Mouse (Mus musculus) embryonic facial prominence, embryonic 13.5 days (tissue): Measurements from ENCODE around the gene Ccer2. TPM values are rescaled to one million over a fixed set of nuclear protein-coding genes. Genes with fewer than 3 reads are reported as not detected.

Experiments used
- ATAC-seq: fragments of 200-750 bp; cut with Nextera tagmentation; 2 replicates; pipeline ENCODE4 v1.8.0; 2017; ENCODE audit warnings: low read depth; ENCODE audit not compliant: insufficient number of reproducible peaks, insufficient read depth, low FRiP score, low TSS enrichment
- H3K27ac ChIP-seq: fragments of 300-500 bp; sonication (generic); 2 replicates; pipeline ENCODE4 v1.5.1; 2015; ENCODE audit warnings: moderate library complexity, mild to moderate bottlenecking, inconsistent platforms
- H3K27me3 ChIP-seq: fragments of 300-500 bp; sonication (generic); 2 replicates; pipeline ENCODE4 v1.6.1; 2015; ENCODE audit warnings: mild to moderate bottlenecking, inconsistent platforms
- H3K36me3 ChIP-seq: fragments of 300-500 bp; sonication (generic); 2 replicates; pipeline ENCODE4 v1.6.1; 2015; ENCODE audit warnings: mild to moderate bottlenecking, inconsistent platforms
- H3K4me1 ChIP-seq: fragments of 300-500 bp; sonication (generic); 2 replicates; pipeline ENCODE4 v1.6.1; 2015; ENCODE audit warnings: inconsistent platforms
- H3K4me2 ChIP-seq: fragments of 300-500 bp; sonication (generic); 2 replicates; pipeline ENCODE4 v1.6.1; 2015; ENCODE audit warnings: moderate library complexity, mild to moderate bottlenecking, inconsistent platforms
- H3K4me3 ChIP-seq: fragments of 300-500 bp; sonication (generic); 2 replicates; pipeline ENCODE4 v1.5.1; 2015; ENCODE audit warnings: mild to moderate bottlenecking, inconsistent platforms
- H3K9ac ChIP-seq: fragments of 300-500 bp; sonication (generic); 2 replicates; pipeline ENCODE4 v1.6.1; 2015; ENCODE audit warnings: mild to moderate bottlenecking, inconsistent platforms
- H3K9me3 ChIP-seq: fragments of 300-500 bp; sonication (generic); 2 replicates; pipeline ENCODE4 v1.6.1; 2016; ENCODE audit warnings: inconsistent platforms
- WGBS: fragments of 180-500 bp; shearing (Covaris S2); methylation state at CpG from one replicate; pipeline ENCODE4 v1.1.7; 2015; ENCODE audit warnings: mixed read lengths; 5-methylcytosine and 5-hydroxymethylcytosine counted together
- polyA plus RNA-seq: library from polyadenylated mRNA; unstranded; fragments of >200 nt; fragmentation: Nextera tagmentation; extraction: Ambion mirVana; gene quantifications from 2 replicates; pipeline ENCODE4 v1.2.1, GENCODE M21; 2015

Ccer2 gene
- polyA plus RNA-seq, 1 experiment from 2014 or later, result 2.1 TPM

GRCm38 (mm10) chr7:28793834-28794233 lies 37.9 kb downstream of the Ccer2 start:
- Histone ChIP-seq H3K36me3 (no peaks in the 10 kb centered on the region), H3K27me3 (no peaks in the 10 kb centered on the region), H3K9ac (no peak overlapping the region), H3K27ac (no peak overlapping the region), H3K4me2 (no peak overlapping the region), H3K9me3 (no peaks in the 10 kb centered on the region), H3K4me1 (peaks cover 26% of the 10 kb centered on the region), H3K4me3 (no peak overlapping the region)
- WGBS, result 30% methylated on average over 2 of the region's 2 CpGs
- ATAC-seq, result no peak

GRCm38 (mm10) chr7:28794496-28794895 lies 38.5 kb downstream of the Ccer2 start:
- no peaks in the 10 kb centered on the region for H3K36me3 ChIP-seq
- no peaks in the 10 kb centered on the region for H3K27me3 ChIP-seq
- no peak overlapping the region for H3K4me2 ChIP-seq
- H3K4me3 ChIP-seq, result no peak overlapping the region
- no peaks in the 10 kb centered on the region for H3K9me3 ChIP-seq
- 82% methylated on average over 3 of the region's 3 CpGs for WGBS
- ATAC-seq, result no peak
- no peak overlapping the region for H3K27ac ChIP-seq
- H3K4me1 ChIP-seq, result peaks cover 19% of the 10 kb centered on the region
- no peak overlapping the region for H3K9ac ChIP-seq

- no peak overlapping the region for H3K4me2 ChIP-seq
- no peak overlapping the region for H3K27ac ChIP-seq
- H3K4me1 ChIP-seq, result peaks cover 8% of the 10 kb centered on the region
- no peak overlapping the region for H3K9ac ChIP-seq
- no peak overlapping the region for H3K4me3 ChIP-seq
- no peaks in the 10 kb centered on the region for H3K36me3 ChIP-seq
- no peaks in the 10 kb centered on the region for H3K27me3 ChIP-seq
- no peak for ATAC-seq
- WGBS, result 74% methylated on average over 15 of the region's 15 CpGs
- H3K9me3 ChIP-seq, result no peaks in the 10 kb centered on the region
Measured at GRCm38 (mm10) chr7:28795832-28796231, 39.9 kb downstream of the Ccer2 start.

- Histone ChIP-seq H3K27ac (no peak overlapping the region), H3K9me3 (no peaks in the 10 kb centered on the region), H3K27me3 (no peaks in the 10 kb centered on the region), H3K4me1 (peaks cover 11% of the 10 kb centered on the region), H3K36me3 (no peaks in the 10 kb centered on the region), H3K4me2 (peak overlapping the region; percentile 52), H3K9ac (peak overlapping the region; percentile 65), H3K4me3 (peak overlapping the region; percentile 27)
- ATAC-seq, result no peak
- WGBS, result 16% methylated on average over 32 of the region's 32 CpGs
Measured at GRCm38 (mm10) chr7:28796562-28796975, 40.6 kb downstream of the Ccer2 start.

- 93% methylated on average over 9 of the region's 9 CpGs for WGBS
- Histone ChIP-seq H3K4me3 (no peak overlapping the region), H3K9ac (no peak overlapping the region), H3K27me3 (no peaks in the 10 kb centered on the region), H3K4me1 (peaks cover 38% of the 10 kb centered on the region), H3K4me2 (no peak overlapping the region), H3K9me3 (no peaks in the 10 kb centered on the region), H3K27ac (no peak overlapping the region), H3K36me3 (no peaks in the 10 kb centered on the region)
- no peak for ATAC-seq
Measured at GRCm38 (mm10) chr7:28799994-28800393, 44.0 kb downstream of the Ccer2 start.

- Histone ChIP-seq H3K4me3 (no peak overlapping the region), H3K9ac (no peak overlapping the region), H3K4me1 (peaks cover 37% of the 10 kb centered on the region), H3K27ac (peak overlapping the region; percentile 96), H3K9me3 (no peaks in the 10 kb centered on the region), H3K4me2 (peak overlapping the region; percentile 10; the same call in 1 of the 2 replicates), H3K27me3 (no peaks in the 10 kb centered on the region), H3K36me3 (no peaks in the 10 kb centered on the region)
- ATAC-seq, result no peak
- WGBS, result 69% methylated on average over 3 of the region's 3 CpGs
Measured at GRCm38 (mm10) chr7:28801451-28801850, 45.5 kb downstream of the Ccer2 start.

- 16% methylated on average over 10 of the region's 10 CpGs for WGBS
- peak overlapping the region; percentile 96 for H3K27ac ChIP-seq
- peak overlapping the region; percentile 47; the same call in 1 of the 2 replicates for H3K9ac ChIP-seq
- H3K36me3 ChIP-seq, result no peaks in the 10 kb centered on the region
- peaks cover 31% of the 10 kb centered on the region for H3K4me1 ChIP-seq
- peak overlapping the region; percentile 40 for H3K4me2 ChIP-seq
- ATAC-seq, result peak; percentile 62; the same call in 1 of the 2 replicates
- no peaks in the 10 kb centered on the region for H3K9me3 ChIP-seq
- no peaks in the 10 kb centered on the region for H3K27me3 ChIP-seq
- no peak overlapping the region for H3K4me3 ChIP-seq
Measured at GRCm38 (mm10) chr7:28801901-28802670, 46.1 kb downstream of the Ccer2 start.

GRCm38 (mm10) chr7:28802846-28803588 lies 47.0 kb downstream of the Ccer2 start:
- WGBS, result 8% methylated on average over 10 of the region's 10 CpGs
- Histone ChIP-seq H3K4me1 (peaks cover 36% of the 10 kb centered on the region), H3K4me2 (peak overlapping the region; percentile 40), H3K36me3 (no peaks in the 10 kb centered on the region), H3K9me3 (no peaks in the 10 kb centered on the region), H3K4me3 (no peak overlapping the region), H3K9ac (peak overlapping the region; percentile 47), H3K27me3 (no peaks in the 10 kb centered on the region), H3K27ac (peak overlapping the region; percentile 96)
- peak; percentile 45; the same call in 1 of the 2 replicates for ATAC-seq

- no peak for ATAC-seq
- peaks cover 40% of the 10 kb centered on the region for H3K4me1 ChIP-seq
- H3K4me3 ChIP-seq, result no peak overlapping the region
- no peaks in the 10 kb centered on the region for H3K27me3 ChIP-seq
- WGBS, result 46% methylated on average over 4 of the region's 4 CpGs
- no peaks in the 10 kb centered on the region for H3K36me3 ChIP-seq
- H3K27ac ChIP-seq, result peak overlapping the region; percentile 96
- H3K4me2 ChIP-seq, result no peak overlapping the region
- no peaks in the 10 kb centered on the region for H3K9me3 ChIP-seq
- no peak overlapping the region for H3K9ac ChIP-seq
Measured at GRCm38 (mm10) chr7:28803756-28804155, 47.8 kb downstream of the Ccer2 start.

- Histone ChIP-seq H3K4me3 (no peak overlapping the region), H3K9ac (no peak overlapping the region), H3K27ac (no peak overlapping the region), H3K4me2 (no peak overlapping the region), H3K36me3 (no peaks in the 10 kb centered on the region), H3K27me3 (no peaks in the 10 kb centered on the region), H3K4me1 (peaks cover 34% of the 10 kb centered on the region), H3K9me3 (no peaks in the 10 kb centered on the region)
- 81% methylated on average over 4 of the region's 4 CpGs for whole genome bisulfite sequencing
- ATAC-seq, result no peak
Measured at GRCm38 (mm10) chr7:28806869-28807268, 50.9 kb downstream of the Ccer2 start.

GRCm38 (mm10) chr7:28807641-28808220 lies 51.8 kb downstream of the Ccer2 start:
- 39% methylated on average over 7 of the region's 8 CpGs for WGBS
- H3K9me3 ChIP-seq, result no peaks in the 10 kb centered on the region
- no peak for ATAC-seq
- H3K36me3 ChIP-seq, result peaks cover 8% of the 10 kb centered on the region
- H3K4me1 ChIP-seq, result peaks cover 34% of the 10 kb centered on the region
- H3K4me2 ChIP-seq, result peak overlapping the region; percentile 94
- peak overlapping the region; percentile 100 for H3K27ac ChIP-seq
- H3K9ac ChIP-seq, result peak overlapping the region; percentile 95
- peak overlapping the region; percentile 71 for H3K4me3 ChIP-seq
- H3K27me3 ChIP-seq, result no peaks in the 10 kb centered on the region
